Mouse (Mus musculus): Measurements from ENCODE around the gene 2510009E07Rik. TPM values are rescaled to one million over a fixed set of nuclear protein-coding genes. Genes with fewer than 3 reads are reported as not detected.
"Not testable (repeated sequence)": the region's sequence is repeated elsewhere in the genome, so short reads cannot be mapped to it uniquely, and the experiment has no call there.

The 2510009E07Rik gene
- total RNA-seq, 2 experiments from 2014 or later = 38.0 to 43.8 TPM

DNA sequence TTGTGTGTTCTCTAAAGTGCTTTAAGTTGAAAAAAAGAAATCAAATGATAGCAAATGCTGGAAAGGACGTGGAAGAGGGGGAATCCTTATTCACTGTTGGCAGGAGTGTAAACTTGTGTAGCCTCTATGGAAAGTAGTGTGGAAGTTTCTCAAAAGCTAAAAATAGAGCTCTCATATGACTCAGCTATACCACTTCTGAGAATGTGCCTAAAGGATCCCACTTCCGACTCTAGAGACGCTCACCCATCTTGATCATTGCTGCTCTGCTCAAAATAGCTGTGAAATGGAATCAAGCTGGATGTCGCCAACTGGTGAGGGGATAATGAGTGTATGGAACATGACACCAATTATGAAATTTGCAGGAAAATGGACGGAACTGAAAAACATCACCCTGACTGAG lies 7.1 kb downstream of the 2510009E07Rik start:
- no peak for DNase-seq (ENCODE audit: low spot score in 2 of 2)

- DNase-seq (ENCODE audit: low spot score in 2 of 2) = no peak
Observed at GRCm38 (mm10) chr16:21676791-21677190, 17.7 kb downstream of the 2510009E07Rik start.

GRCm38 (mm10) chr16:21673651-21674050 lies 20.8 kb downstream of the 2510009E07Rik start:
- DNase-seq (ENCODE audit: low spot score in 2 of 2) = not testable (repeated sequence)

- DNase-seq (ENCODE audit: low spot score in 2 of 2) = not testable (repeated sequence)
Observed at GRCm38 (mm10) chr16:21673046-21673445, 21.4 kb downstream of the 2510009E07Rik start.

DNA sequence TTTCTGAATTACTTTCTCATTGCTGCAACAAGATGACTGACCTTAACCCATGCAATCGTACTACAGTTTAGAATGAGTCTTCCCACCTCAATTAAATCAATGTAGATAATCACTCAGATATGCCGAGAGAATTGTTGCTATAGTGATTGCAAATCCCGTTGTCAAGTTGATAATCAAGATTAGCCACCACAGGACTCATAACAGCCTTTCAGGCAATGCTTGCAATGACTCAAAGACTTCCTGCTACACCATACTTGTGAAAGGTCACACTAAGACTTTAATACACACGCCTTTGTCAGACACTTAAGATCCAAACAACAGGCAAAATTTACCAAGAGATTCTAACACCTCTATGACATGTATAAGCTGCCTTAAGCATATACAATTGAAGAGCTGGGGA lies 22.6 kb downstream of the 2510009E07Rik start:
- DNase-seq (ENCODE audit: low spot score in 2 of 2) = no peak

DNA sequence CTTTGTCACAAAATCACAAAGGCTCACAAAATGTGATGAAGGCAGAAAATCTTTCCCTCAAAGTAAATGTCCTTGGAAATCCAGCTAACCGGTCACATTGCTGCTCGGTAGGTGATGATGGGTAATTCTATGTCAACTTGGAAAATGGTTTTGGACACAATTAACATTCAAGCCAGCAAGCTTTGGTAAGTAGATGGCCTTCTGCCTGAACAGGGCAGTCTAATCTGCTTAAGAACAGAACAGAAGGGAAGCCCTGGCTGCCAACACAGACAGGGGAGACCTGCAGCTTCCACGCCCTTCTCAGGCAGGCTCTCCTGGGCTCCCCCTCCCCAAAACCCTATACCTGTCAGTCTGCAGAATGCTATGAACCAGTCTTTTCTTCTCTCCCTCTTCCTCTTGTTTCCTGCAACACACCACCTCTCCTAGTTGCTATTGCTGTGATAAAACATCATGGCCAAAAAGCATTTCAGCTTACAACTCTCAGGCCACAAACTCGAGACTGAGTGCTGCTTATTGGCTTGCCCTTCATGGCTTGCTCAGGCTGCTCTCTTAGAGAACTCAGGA lies 29.0 kb downstream of the 2510009E07Rik start:
- DNase-seq (ENCODE audit: low spot score in 2 of 2) = no peak

DNA sequence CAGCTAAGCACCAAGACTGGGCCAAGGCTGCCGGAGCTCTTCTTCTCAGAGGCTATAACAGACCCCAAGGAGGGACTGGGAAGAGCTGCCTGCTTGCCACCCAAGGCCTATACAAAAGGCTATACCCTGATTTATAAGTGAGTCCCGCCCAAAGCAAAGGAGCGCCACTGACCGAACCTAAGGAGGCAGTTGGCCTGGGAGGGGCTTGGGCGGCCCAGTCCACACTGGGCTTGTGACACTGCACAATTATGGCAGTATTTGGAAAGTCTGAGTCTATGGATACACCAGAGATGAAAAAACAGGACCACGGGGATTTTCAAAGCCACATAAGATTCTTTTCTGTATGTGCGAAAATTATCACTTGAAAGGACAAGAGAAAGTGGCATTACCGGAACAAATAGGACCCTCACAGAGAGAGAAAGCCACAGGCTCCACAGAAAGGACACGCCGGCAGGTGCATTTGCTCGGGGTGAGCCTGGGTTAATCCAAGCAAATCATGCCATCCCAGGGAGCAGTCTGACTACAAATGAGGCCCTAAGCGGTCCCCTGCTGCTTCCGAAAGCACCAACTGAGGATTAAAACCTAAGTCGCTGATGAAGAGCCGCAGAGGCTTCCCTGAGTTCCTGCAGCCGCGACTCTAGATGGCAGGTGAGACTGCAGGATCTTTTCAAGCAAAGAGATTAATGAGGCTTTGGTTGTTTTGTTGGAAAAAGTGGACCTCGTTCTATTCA lies 29.7 kb downstream of the 2510009E07Rik start:
- DNase-seq (ENCODE audit: low spot score in 2 of 2) = no peak

- DNase-seq (ENCODE audit: low spot score in 2 of 2) = peak in 1 of 2 experiments; percentile 67
Observed at GRCm38 (mm10) chr16:21655961-21656360, 38.5 kb downstream of the 2510009E07Rik start.

DNA sequence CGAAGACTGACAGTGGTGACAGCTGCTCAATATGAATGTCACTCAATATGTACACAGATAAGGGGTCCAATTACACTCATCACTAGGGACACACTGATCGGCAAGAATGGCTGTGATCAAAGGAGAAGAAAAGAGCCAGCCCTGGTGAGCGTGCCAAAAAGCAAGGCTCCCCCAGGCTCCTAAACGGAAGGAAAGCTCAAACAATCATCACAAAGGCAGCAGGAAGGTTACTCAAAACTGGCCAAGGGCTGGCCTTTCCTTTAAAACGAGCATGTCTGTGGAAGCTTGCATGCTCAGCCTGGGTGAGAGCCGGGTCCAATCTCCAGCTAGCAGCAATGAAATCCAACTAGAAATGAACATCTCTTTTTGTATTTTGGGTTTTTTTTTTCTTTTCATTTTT lies 39.2 kb downstream of the 2510009E07Rik start:
- no peak for DNase-seq (ENCODE audit: low spot score in 2 of 2)

DNA sequence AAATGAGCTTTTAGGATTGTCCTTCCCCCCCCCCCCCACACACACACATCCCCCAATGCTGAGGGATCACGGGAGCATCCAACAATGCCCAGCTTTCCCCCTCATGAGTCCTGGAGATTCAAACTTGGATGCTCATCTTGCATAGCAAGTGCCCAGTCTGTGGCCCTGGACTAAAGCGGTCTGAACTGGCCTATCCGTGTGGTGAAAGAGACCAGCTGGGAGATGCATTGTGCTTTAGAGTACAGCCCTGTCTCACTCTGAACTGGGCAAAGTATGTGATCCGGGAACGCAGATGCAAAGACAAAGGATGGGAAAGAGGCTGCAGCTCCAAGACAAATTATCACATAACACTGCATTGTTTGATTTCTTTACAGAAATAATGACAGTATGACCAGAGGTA lies 40.1 kb downstream of the 2510009E07Rik start:
- DNase-seq (ENCODE audit: low spot score in 2 of 2) = no peak

- DNase-seq (ENCODE audit: low spot score in 2 of 2) = no peak
Observed at GRCm38 (mm10) chr16:21653151-21653550, 41.3 kb downstream of the 2510009E07Rik start.

DNA sequence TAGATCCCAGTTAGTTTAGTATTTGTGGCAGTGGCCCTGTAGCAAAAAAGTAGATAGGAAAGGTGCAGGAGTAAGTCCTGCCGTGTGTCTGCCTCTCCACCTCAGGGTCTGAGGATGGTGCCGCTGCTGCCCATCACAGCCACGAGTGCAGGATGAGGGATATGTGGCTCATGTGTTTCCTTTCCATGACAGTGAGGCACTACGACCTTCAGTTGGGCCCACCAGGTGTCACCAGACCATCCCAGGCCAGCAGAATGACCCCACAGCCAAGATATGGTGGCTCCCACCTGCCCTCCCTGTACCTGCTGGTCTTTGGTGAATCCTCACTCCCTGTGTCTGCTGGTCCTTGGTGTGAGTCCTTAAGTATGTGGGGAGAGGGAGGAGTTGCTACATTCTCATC lies 43.3 kb downstream of the 2510009E07Rik start:
- DNase-seq (ENCODE audit: low spot score in 2 of 2) = no peak

GRCm38 (mm10) chr16:21650289-21650688 lies 44.2 kb downstream of the 2510009E07Rik start:
- DNase-seq (ENCODE audit: low spot score in 2 of 2) = no peak

DNA sequence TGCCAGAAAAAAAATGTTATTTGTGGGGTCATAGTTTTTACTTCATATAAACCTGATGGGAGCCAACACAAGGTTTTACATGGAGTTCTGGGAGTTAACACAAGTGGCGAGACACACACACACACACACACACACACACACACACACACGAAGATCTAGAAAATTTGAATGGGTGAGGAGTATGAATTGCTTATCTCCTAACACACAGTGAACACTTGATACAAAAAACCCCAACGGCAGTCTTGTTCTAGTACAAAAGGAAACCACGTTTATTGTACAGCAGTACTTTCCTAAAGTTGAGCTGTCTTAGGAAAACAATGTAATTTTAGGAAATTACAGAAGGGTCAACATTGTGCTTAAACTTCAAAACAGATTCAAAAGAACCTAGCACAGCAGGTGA lies 45.7 kb downstream of the 2510009E07Rik start:
- no peak for DNase-seq (ENCODE audit: low spot score in 2 of 2)

- no peak for DNase-seq (ENCODE audit: low spot score in 2 of 2)
Observed at GRCm38 (mm10) chr16:21646496-21646895, 48.0 kb downstream of the 2510009E07Rik start.

GRCm38 (mm10) chr16:21645915-21646314 lies 48.5 kb downstream of the 2510009E07Rik start:
- DNase-seq (ENCODE audit: low spot score in 2 of 2) = no peak

DNA sequence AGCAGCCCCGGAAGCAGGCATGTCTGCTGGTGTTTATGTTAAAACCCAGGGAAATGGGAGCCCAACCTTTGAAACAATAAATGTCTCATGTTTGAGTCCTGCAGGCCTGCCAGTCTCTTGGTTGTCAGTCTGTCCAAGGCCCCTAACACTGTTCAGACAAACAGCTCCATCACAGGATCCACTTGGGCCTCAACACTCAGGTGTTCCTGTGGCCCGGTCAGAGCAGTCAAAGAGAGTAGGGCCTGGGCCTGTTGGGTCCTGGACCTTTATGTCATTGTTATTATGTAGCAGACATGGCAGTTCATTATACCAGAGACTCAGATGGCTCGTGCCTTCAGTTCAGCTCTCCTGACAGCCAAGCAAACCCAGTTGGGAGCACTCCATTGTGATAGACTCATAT lies 49.9 kb downstream of the 2510009E07Rik start:
- no peak for DNase-seq (ENCODE audit: low spot score in 2 of 2)

GRCm38 (mm10) chr16:21644066-21644561 lies 50.4 kb downstream of the 2510009E07Rik start:
- no peak for DNase-seq (ENCODE audit: low spot score in 2 of 2)

DNA sequence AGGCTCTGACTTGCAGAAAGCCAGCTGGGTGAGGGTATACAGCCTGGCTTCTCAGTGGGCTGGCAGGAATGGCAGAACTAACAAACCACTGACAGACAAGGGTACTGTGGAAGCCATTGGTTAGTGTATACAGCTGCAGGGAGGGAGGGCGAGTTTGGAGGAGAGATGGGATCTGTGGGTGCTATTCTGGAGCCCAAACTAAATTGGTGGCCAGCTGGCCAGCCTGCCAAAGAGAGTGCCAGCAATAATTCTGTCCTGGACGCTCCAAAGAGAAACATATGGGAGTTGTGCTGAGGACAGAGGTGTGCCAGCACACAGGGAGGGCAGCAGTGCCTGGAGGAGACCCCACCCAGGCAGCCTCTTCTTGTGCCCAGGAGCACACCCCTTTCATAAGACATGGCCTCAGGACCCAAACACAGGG lies 50.8 kb downstream of the 2510009E07Rik start:
- DNase-seq (ENCODE audit: low spot score in 2 of 2) = no peak

DNA sequence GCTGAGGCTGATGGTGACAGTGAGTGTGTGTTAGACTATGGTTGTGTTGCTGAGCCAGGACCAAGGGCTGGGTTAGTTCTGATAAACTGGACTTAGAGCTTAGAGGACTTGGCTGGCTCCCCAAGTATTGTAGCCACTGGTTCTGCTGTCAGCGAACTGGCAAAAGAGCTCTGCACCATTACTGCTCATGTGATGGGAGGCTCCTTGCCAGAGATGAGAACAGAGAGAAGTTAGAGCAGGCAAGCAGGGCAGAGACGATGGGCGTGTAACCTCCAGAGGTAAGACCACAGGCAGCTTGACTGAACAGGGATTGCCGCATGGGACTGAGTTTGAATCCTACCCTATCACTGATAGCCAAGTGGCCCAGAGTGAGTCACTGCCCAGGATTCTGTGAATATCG lies 51.6 kb downstream of the 2510009E07Rik start:
- no peak for DNase-seq (ENCODE audit: low spot score in 2 of 2)

DNA sequence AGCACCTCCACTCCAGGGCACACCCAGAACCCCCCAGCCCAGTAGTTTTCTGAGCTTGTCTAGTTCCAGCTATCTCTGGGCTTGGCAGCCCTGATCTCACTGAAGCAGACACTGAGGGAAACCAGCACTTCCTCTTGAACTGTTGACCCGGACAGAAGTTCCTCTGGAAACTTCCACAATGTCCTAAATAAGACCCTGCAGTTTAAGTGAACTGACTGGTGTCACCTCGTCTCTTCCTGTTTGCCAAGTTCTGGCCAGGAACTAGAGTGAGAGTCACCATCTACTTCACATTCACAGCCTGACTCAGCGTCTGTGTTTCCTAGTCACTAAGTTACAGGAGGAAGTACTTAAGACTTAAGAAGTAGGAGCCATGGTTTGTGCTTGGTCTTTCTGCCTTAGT lies 52.5 kb downstream of the 2510009E07Rik start:
- no peak for DNase-seq (ENCODE audit: low spot score in 2 of 2)

GRCm38 (mm10) chr16:21640766-21641499 lies 53.5 kb downstream of the 2510009E07Rik start:
- DNase-seq (ENCODE audit: low spot score in 2 of 2) = no peak

Measured in layer of hippocampus, adult 18-20 months (tissue).